ENCODE assay signal across 8 mouse cellular contexts in the genomic region with DNA sequence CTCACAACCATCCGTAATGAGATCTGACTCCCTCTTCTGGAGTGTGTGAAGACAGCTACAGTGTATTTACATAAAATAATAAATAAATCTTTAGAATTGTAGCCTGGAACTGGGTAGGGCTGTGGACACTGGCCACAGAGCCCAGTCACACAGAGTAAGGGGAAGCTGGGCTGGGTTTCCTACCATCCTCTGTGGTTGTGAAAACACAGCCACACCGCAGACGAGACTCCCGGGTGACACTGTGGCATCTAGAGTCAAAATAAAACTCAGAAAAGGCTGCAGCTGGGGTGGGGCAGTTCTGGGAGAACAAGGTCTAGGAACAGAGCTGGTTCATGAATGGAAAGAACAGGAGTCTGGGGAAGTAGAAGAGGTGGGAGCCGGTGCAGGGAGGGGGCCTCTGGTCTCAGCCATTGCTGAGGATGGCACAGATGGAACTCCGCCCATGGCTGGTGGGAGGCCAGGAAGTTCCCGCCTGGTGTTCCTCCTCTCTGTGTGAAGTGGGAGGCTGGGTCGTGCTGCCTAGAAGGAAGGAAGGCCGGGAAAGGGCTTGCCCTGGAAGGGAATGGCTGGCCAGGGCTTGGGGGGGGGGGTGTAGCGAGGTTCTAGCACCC. TPM values are rescaled to one million over a fixed set of nuclear protein-coding genes. Genes with fewer than 3 reads are reported as not detected.
DNase-seq lines count a peak whose midpoint lies in the region; ATAC-seq and TF ChIP-seq lines count a peak whose summit lies in the region.

No protein-coding gene starts in this region.

- intact Hi-C loops in heart, postnatal 25 days (cut with DNase I) = no loop called here

- H3K27me3 ChIP-seq in midbrain, embryonic 11.5 days (ENCODE audit: control insufficient read depth, insufficient read depth, low read length) = no peaks in the 10 kb centered on the region
- H3K27me3 ChIP-seq in midbrain, postnatal 0 days (ENCODE audit: insufficient read depth, low read length) = no peaks in the 10 kb centered on the region
- H3K27me3 ChIP-seq in lung, embryonic 15.5 days = no peaks in the 10 kb centered on the region
- no peaks in the 10 kb centered on the region for H3K27me3 ChIP-seq in splenic B cell, adult 2 months (ENCODE audit: control insufficient read depth, insufficient read depth, low read length, poor library complexity, severe bottlenecking)

- TF ChIP-seq CTCF in midbrain, postnatal 0 days (IDR thresholded peaks at IDR 0.05) = no peak

- no peak overlapping the region for H3K4me3 ChIP-seq in midbrain, embryonic 11.5 days (ENCODE audit: low read depth, low read length)
- no peak overlapping the region for H3K4me3 ChIP-seq in midbrain, postnatal 0 days (ENCODE audit: low read depth, low read length)
- H3K4me3 ChIP-seq in lung, embryonic 15.5 days = no peak overlapping the region

- no peak overlapping the region for H3K9ac ChIP-seq in midbrain, embryonic 11.5 days (ENCODE audit: low read length)
- H3K9ac ChIP-seq in midbrain, postnatal 0 days (replicated peaks; ENCODE audit: low read length, poor library complexity, severe bottlenecking) = no peak overlapping the region
- no peak overlapping the region for H3K9ac ChIP-seq in lung, embryonic 15.5 days

- peaks cover 7% of the 10 kb centered on the region for H3K4me1 ChIP-seq in midbrain, embryonic 11.5 days (ENCODE audit: control insufficient read depth, insufficient read depth, low read length)
- peaks cover 5% of the 10 kb centered on the region; the same call in 1 of the 2 replicates for H3K4me1 ChIP-seq in midbrain, postnatal 0 days (ENCODE audit: insufficient read depth, low read length)
- peaks cover 20% of the 10 kb centered on the region for H3K4me1 ChIP-seq in lung, embryonic 15.5 days

- H3K27ac ChIP-seq in midbrain, embryonic 11.5 days (ENCODE audit: low read depth, low read length) = no peak overlapping the region
- no peak overlapping the region for H3K27ac ChIP-seq in midbrain, postnatal 0 days (ENCODE audit: low read depth, low read length)
- H3K27ac ChIP-seq in lung, embryonic 15.5 days = no peak overlapping the region

- H3K9me3 ChIP-seq in midbrain, embryonic 11.5 days (ENCODE audit: control insufficient read depth, low read length) = no peaks in the 10 kb centered on the region
- H3K9me3 ChIP-seq in midbrain, postnatal 0 days (ENCODE audit: low read length) = no peaks in the 10 kb centered on the region
- no peaks in the 10 kb centered on the region for H3K9me3 ChIP-seq in lung, embryonic 15.5 days

- peak; percentile 40 for DNase-seq in CD4-positive, CD25-positive, alpha-beta regulatory T cell, adult 2 months (ENCODE audit: low read depth, low spot score)
- DNase-seq in midbrain, embryonic 11.5 days (ENCODE audit: low spot score, missing footprints) = no peak
- no peak for DNase-seq in midbrain, postnatal 0 days (ENCODE audit: low spot score)
- DNase-seq in heart, postnatal 25 days (ENCODE audit: low spot score) = peak; percentile 61
- peak; percentile 37 for DNase-seq in splenic B cell, adult 2 months (ENCODE audit: low read depth, low spot score)
- no peak for DNase-seq in gastrocnemius, postnatal 10 days

- 63% methylated on average over 10 of the region's 10 CpGs for WGBS in midbrain, embryonic 11.5 days
- 71% methylated on average over 9 of the region's 10 CpGs for WGBS in midbrain, postnatal 0 days
- WGBS in lung, embryonic 15.5 days = 60% methylated on average over 10 of the region's 10 CpGs

- H3K4me2 ChIP-seq in midbrain, embryonic 11.5 days = no peak overlapping the region
- no peak overlapping the region for H3K4me2 ChIP-seq in midbrain, postnatal 0 days (ENCODE audit: low read depth, low read length, poor library complexity, severe bottlenecking)
- H3K4me2 ChIP-seq in lung, embryonic 15.5 days = no peak overlapping the region

- H3K36me3 ChIP-seq in midbrain, embryonic 11.5 days (ENCODE audit: control insufficient read depth, insufficient read depth, low read length) = peaks cover 37% of the 10 kb centered on the region
- H3K36me3 ChIP-seq in midbrain, postnatal 0 days (ENCODE audit: insufficient read depth, low read length) = peaks cover 44% of the 10 kb centered on the region
- H3K36me3 ChIP-seq in lung, embryonic 15.5 days = peaks cover 19% of the 10 kb centered on the region
- H3K36me3 ChIP-seq in splenic B cell, adult 2 months (ENCODE audit: control insufficient read depth, insufficient read depth, low read length, poor library complexity, severe bottlenecking) = peaks cover 29% of the 10 kb centered on the region

- ATAC-seq in CD4-positive, CD25-positive, alpha-beta regulatory T cell, adult 4 months = no peak
- 0 out of 2 replicates have a peak, but pooled peaks have one; percentile 14 for ATAC-seq in midbrain, embryonic 11.5 days (ENCODE audit: low FRiP score)
- ATAC-seq in midbrain, postnatal 0 days (ENCODE audit: low FRiP score) = no peak
- peak; percentile 20; the same call in 1 of the 2 replicates for ATAC-seq in lung, embryonic 15.5 days (ENCODE audit: borderline replicate concordance, extremely low read depth, low FRiP score, low TSS enrichment)

RNA-seq across cellular contexts. Expression of a gene that starts 15.2 kb away (rescaled TPM):
- 1 to 10 TPM; 2.7 to 5.0 TPM for polyA plus RNA-seq in CD4-positive, CD25-positive, alpha-beta regulatory T cell, adult 4 months (2017; shearing (Covaris generic))
- polyA plus RNA-seq in midbrain, embryonic 11.5 days (2014; fragmentation: Nextera tagmentation; extraction: Ambion mirVana) = 133 and 162 TPM in 2 replicates
- total RNA-seq in midbrain, postnatal 0 days (2014; rRNA removed) = 535 and 557 TPM in 2 replicates
- polyA plus RNA-seq in midbrain, postnatal 0 days (2015; fragmentation: Nextera tagmentation; extraction: Ambion mirVana) = 183 and 184 TPM in 2 replicates
- total RNA-seq in heart, postnatal 25 days (2021) = 10 to 100 TPM; 76.5 to 86.4 TPM
- polyA plus RNA-seq in lung, embryonic 15.5 days (2015; fragmentation: Nextera tagmentation; extraction: Ambion mirVana) = 28.7 and 32.3 TPM in 2 replicates
- total RNA-seq in gastrocnemius, postnatal 10 days (2021) = 10 to 100 TPM; 35.2 to 38.0 TPM

Comparison
In these comparisons a context has a peak if more than half of its experiments do, and no peak if none do; other contexts are left out.
1. ATAC-seq: peak in midbrain, embryonic 11.5 days (single experiment) and lung, embryonic 15.5 days (single experiment); none in CD4-positive, CD25-positive, alpha-beta regulatory T cell, adult 4 months (single experiment) and midbrain, postnatal 0 days (single experiment).
2. DNase-seq: peak in CD4-positive, CD25-positive, alpha-beta regulatory T cell, adult 2 months (single experiment), heart, postnatal 25 days (single experiment) and splenic B cell, adult 2 months (single experiment); none in midbrain, embryonic 11.5 days (single experiment), midbrain, postnatal 0 days (single experiment) and gastrocnemius, postnatal 10 days (single experiment).